Mouse (Mus musculus): Measurements from ENCODE around the gene Mitf.

DNA sequence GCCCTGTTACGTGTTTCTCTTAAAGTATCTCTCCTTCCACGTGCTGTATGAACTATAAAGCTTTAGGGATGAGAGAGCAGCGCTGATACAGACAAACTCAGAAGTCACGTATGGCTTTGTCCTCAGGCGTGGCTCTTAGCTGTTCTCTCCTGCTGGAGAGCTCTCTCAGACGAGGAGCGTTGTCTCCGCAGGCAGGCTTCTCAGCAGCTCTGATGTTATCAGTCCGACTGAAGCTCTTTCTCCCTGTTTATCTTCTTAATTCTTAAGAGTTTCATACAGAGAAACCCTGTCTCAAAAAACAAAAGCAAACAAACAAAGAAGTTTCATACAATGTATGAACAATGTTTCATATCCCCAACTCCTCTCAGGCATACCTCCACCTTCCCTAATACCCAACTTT, 178.8 kb downstream of the Mitf start:
- TF ChIP-seq CTCF (IDR thresholded peaks at IDR 0.05; ENCODE audit: extremely low read depth, insufficient read depth, insufficient read length, insufficient replicate concordance) (no peak), POLR2A (IDR thresholded peaks at IDR 0.05; ENCODE audit: low read depth, low read length) (no peak)
